Mouse (Mus musculus) E14TG2a.4 (cell line): ENCODE measurements around the gene Slc25a39.

Experiments
- CTCF ChIP-seq: conservative IDR thresholded peaks from 2 replicates; pipeline ENCODE4 v1.5.1; 2014; ENCODE audit warnings: low read length
- NANOG ChIP-seq: IDR thresholded peaks from 2 replicates; pipeline ENCODE4 v1.6.1; 2014; ENCODE audit warnings: borderline replicate concordance, low read length, mixed read lengths
- POU5F1 ChIP-seq: IDR thresholded peaks from 2 replicates; pipeline ENCODE4 v1.6.1; 2014; ENCODE audit warnings: low read length, borderline replicate concordance

DNA sequence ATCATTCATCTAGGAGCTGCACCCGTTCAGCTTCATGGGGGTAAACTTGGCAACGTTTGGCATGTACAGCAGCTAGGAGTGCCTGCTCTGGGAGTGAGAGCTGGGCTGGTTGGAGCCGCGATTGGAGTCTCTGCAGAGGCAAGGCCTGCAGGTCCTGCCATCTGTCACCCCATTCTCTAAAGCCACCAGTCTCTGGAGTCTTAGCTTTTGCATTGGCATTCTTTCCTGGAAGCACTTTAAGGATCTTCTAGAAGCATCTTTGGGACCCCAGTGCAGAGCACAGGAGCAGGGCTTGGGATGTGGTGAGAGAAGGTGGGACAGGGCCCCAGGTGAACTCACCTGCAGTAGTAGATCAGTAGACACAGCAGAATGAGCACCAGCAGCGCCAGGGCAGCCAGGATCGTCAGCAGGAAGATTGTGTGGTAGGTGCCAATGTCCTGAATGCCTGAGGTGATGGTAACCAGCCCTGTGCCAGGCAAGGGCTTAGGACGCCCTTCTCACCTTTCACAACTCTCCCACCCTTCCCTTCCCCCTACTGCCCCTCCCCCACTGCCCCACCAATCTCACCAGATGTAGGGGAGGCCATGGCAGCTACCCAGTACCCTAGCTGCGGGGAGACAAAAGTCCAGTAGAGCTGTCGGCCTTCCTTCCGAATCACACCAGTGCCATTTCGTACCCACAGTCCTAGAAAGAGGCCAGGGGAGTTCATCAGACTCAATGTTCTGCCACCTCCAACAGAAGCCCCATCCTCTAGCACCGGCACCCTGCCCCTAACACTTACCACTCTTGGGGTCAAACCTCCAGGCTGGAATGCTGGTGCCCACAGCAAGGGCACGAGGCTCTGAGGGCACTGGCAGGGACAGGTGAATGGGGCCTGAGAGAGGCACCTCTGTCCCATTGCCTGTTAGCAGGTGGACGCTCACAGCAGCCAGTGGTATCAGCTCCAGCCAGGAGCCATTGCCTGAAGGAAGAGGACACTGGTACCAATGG is 31.6 kb upstream of the Slc25a39 start:
- TF ChIP-seq NANOG, result no peak
- TF ChIP-seq CTCF, result no peak
- no peak for TF ChIP-seq POU5F1
